ENCODE assay signal across 10 mouse cellular contexts in genomic region chr6:71423116-71423515, GRCm38 (mm10). TPM values are rescaled to one million over a fixed set of nuclear protein-coding genes. Genes with fewer than 3 reads are reported as not detected.
DNase-seq lines count a peak whose midpoint lies in the region; ATAC-seq and TF ChIP-seq lines count a peak whose summit lies in the region.
"Had no signal": no experiment of that assay in that cellular context is flagged by ENCODE, and none has a peak within 500 bp of the region (broad histone marks: within the 10 kb centered on the region; RNA-seq: fewer than 3 reads in every experiment).

No protein-coding gene starts in this region.

- TF ChIP-seq POLR2A in liver, adult 2 months (IDR thresholded peaks at IDR 0.05; ENCODE audit: extremely low read depth, insufficient read depth, low read length), result no peak

- no peak overlapping the region for H3K9ac ChIP-seq in liver, adult 2 months (ENCODE audit: low read depth, low read length)
- no peak overlapping the region for H3K9ac ChIP-seq in liver, embryonic 11.5 days (ENCODE audit: low read depth, low read length)
- H3K9ac ChIP-seq: limb, embryonic 13.5 days had no signal

- 97% methylated on average over 3 of the region's 3 CpGs for WGBS in liver, adult 2 months
- WGBS in liver, embryonic 11.5 days, result 88% methylated on average over 3 of the region's 3 CpGs

- H3K27me3 ChIP-seq in liver, adult 2 months (ENCODE audit: control insufficient read depth, insufficient read depth, low read length), result no peaks in the 10 kb centered on the region
- H3K27me3 ChIP-seq in liver, embryonic 11.5 days (replicated peaks; ENCODE audit: control insufficient read depth, insufficient read depth, low read length), result no peaks in the 10 kb centered on the region
- no peaks in the 10 kb centered on the region for H3K27me3 ChIP-seq in E14TG2a.4 (ENCODE audit: insufficient read depth, low read length)
- H3K27me3 ChIP-seq: limb, embryonic 13.5 days had no signal

- H3K36me3 ChIP-seq in liver, adult 2 months (ENCODE audit: control insufficient read depth, insufficient read depth, low read length), result peaks cover 28% of the 10 kb centered on the region
- no peaks in the 10 kb centered on the region; the same call in 1 of the 2 replicates for H3K36me3 ChIP-seq in liver, embryonic 11.5 days (ENCODE audit: control insufficient read depth, insufficient read depth, low read length)
- peaks cover 70% of the 10 kb centered on the region for H3K36me3 ChIP-seq in E14TG2a.4 (ENCODE audit: insufficient read depth, low read length)

- no peaks in the 10 kb centered on the region for H3K9me3 ChIP-seq in liver, embryonic 11.5 days (ENCODE audit: control insufficient read depth, low read length)
- H3K9me3 ChIP-seq in E14TG2a.4 (ENCODE audit: low read length), result no peaks in the 10 kb centered on the region
- H3K9me3 ChIP-seq: forebrain, embryonic 10.5 days; limb, embryonic 13.5 days had no signal

- H3K79me2 ChIP-seq in liver, adult 2 months (ENCODE audit: control insufficient read depth, insufficient read depth, low read length), result peaks cover 37% of the 10 kb centered on the region

- no peak overlapping the region for H3K4me3 ChIP-seq in gastrocnemius, adult 2 months
- H3K4me3 ChIP-seq in liver, adult 2 months (ENCODE audit: insufficient read depth, low read depth, low read length), result no peak overlapping the region
- H3K4me3 ChIP-seq in liver, embryonic 11.5 days (ENCODE audit: low read depth, low read length), result no peak overlapping the region
- H3K4me3 ChIP-seq in E14TG2a.4 (replicated peaks; ENCODE audit: low read length), result no peak overlapping the region
- H3K4me3 ChIP-seq: forebrain, embryonic 10.5 days; limb, embryonic 13.5 days had no signal

- no peak for ATAC-seq in liver, embryonic 11.5 days (replicated peaks; ENCODE audit: low FRiP score)

- TF ChIP-seq CTCF in gastrocnemius, adult 2 months (IDR thresholded peaks at IDR 0.05), result peak; percentile 79
- TF ChIP-seq CTCF in liver, adult 2 months (IDR thresholded peaks at IDR 0.05; ENCODE audit: low read depth, low read length), result peak; percentile 29; the same call in 1 of the 2 replicates
- TF ChIP-seq CTCF in E14TG2a.4 (conservative IDR thresholded peaks at IDR 0.05; ENCODE audit: low read length), result peak; percentile 42

- H3K4me2 ChIP-seq in liver, embryonic 11.5 days, result no peak overlapping the region
- H3K4me2 ChIP-seq: limb, embryonic 13.5 days had no signal

- peak; percentile 34 for DNase-seq in gastrocnemius, adult 2 months
- no peak for DNase-seq in gastrocnemius, postnatal 14 days
- no peak for DNase-seq in liver, adult 2 months (ENCODE audit: extremely low read depth, low read depth, low spot score)
- DNase-seq in liver, embryonic 11.5 days (ENCODE audit: low spot score), result no peak
- DNase-seq in lung, postnatal 36 days, result peak; percentile 53
- no peak for DNase-seq in left cerebral cortex, adult 9 months (ENCODE audit: low spot score in 2 of 2)
- DNase-seq in urinary bladder, postnatal 10 days (ENCODE audit: low spot score), result no peak

- intact Hi-C loops in gastrocnemius, adult 2 months (cut with DNase I), result no loop called here
- intact Hi-C loops in gastrocnemius, postnatal 14 days (cut with DNase I; ENCODE audit: low total_unique reads), result no loop called here

- H3K27ac ChIP-seq in gastrocnemius, adult 2 months, result no peak overlapping the region
- no peak overlapping the region for H3K27ac ChIP-seq in liver, adult 2 months (replicated peaks; ENCODE audit: insufficient read depth, low read depth, low read length)
- no peak overlapping the region for H3K27ac ChIP-seq in liver, embryonic 11.5 days (ENCODE audit: low read depth, low read length)
- H3K27ac ChIP-seq: forebrain, embryonic 10.5 days; limb, embryonic 13.5 days had no signal

- peaks cover 28% of the 10 kb centered on the region for H3K4me1 ChIP-seq in liver, adult 2 months (ENCODE audit: control insufficient read depth, insufficient read depth, low read length)
- H3K4me1 ChIP-seq in liver, embryonic 11.5 days (replicated peaks; ENCODE audit: control insufficient read depth, insufficient read depth, low read length), result no peaks in the 10 kb centered on the region
- 0 out of 2 replicates have a peak, but pooled peaks cover 4% of the 10 kb centered on the region for H3K4me1 ChIP-seq in E14TG2a.4 (replicated peaks; ENCODE audit: low read depth, low read length)
- H3K4me1 ChIP-seq: forebrain, embryonic 10.5 days; limb, embryonic 13.5 days had no signal

RNA-seq across cellular contexts. Expression of gene Rmnd5a, which starts 17.3 kb away (rescaled TPM):
- 100 to 1,000 TPM; 114 to 132 TPM for total RNA-seq in gastrocnemius, adult 2 months (2021)
- total RNA-seq in gastrocnemius, postnatal 14 days (2021), result 10 to 100 TPM; 58.8 to 64.5 TPM
- total RNA-seq in liver, adult 2 months (2014; rRNA removed), result 125 and 136 TPM in 2 replicates
- polyA plus RNA-seq in liver, adult 2 months (2012; rRNA removed), result 31.1 and 35.3 TPM in 2 replicates
- 9.4 and 10.0 TPM in 2 replicates for polyA plus RNA-seq in liver, embryonic 11.5 days (2014; fragmentation: Nextera tagmentation; extraction: Ambion mirVana)

RNA-seq across cellular contexts. Expression of gene Cd8a, which starts 49.9 kb away (rescaled TPM):
- not detected for total RNA-seq in gastrocnemius, adult 2 months (2021)
- total RNA-seq in gastrocnemius, postnatal 14 days (2021), result under 1 TPM in 1 of 2 experiments, not detected in 1; 0.10 TPM
- total RNA-seq in liver, adult 2 months (2014; rRNA removed), result 0.13 and 0.18 TPM in 2 replicates
- 0.12 and 0.22 TPM in 2 replicates for polyA plus RNA-seq in liver, adult 2 months (2012; rRNA removed)
- polyA plus RNA-seq in liver, embryonic 11.5 days (2014; fragmentation: Nextera tagmentation; extraction: Ambion mirVana), result not detected in 2 replicates
- polyA plus RNA-seq: forebrain, embryonic 10.5 days; limb, embryonic 13.5 days had no signal

Comparison
In these comparisons a context has a peak if more than half of its experiments do, and no peak if none do; other contexts are left out.
1. DNase-seq: peak in gastrocnemius, adult 2 months (single experiment) and lung, postnatal 36 days (single experiment); none in gastrocnemius, postnatal 14 days (single experiment), liver, adult 2 months (single experiment), liver, embryonic 11.5 days (single experiment), left cerebral cortex, adult 9 months (0 of 2) and urinary bladder, postnatal 10 days (single experiment).
2. CTCF ChIP-seq: peak in every context shown above with its lines; median percentile 79 in gastrocnemius, adult 2 months; 42 in E14TG2a.4; 29 in liver, adult 2 months.